Mouse (Mus musculus) ovary, postnatal 36 days (tissue): ENCODE results near the gene E330034G19Rik.
"Not testable (repeated sequence)": the region's sequence is repeated elsewhere in the genome, so short reads cannot be mapped to it uniquely, and the experiment has no call there.

Experiments
- DNase-seq: peaks from one replicate; pipeline ENCODE4 v3.0.0; 2022; ENCODE audit warnings: low spot score, mixed read lengths

The E330034G19Rik gene

DNA sequence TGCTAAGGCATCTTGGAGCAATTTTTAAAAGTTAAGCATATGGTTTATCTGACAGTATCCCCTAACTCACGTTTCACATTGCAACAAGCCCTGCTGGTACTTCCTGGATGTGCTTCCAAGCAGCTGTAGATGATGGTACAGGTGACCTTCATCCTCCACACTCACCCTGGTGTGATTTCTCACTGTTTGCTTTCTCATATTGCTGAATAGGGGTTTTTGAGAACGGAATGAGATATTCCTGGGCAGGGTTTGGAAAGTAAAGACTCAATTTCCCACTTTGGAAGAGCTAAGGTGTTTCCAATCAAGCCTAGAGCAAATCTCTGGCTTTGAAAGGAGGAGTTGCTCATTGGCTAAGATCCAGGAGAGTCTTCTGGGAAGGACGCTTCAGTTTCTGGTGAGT, at the start of gene E330034G19Rik:
Gene E330034G19Rik (plus strand): TSS at position 301 of the 400 bp plus-strand sequence.
- DNase-seq: no peak

DNA sequence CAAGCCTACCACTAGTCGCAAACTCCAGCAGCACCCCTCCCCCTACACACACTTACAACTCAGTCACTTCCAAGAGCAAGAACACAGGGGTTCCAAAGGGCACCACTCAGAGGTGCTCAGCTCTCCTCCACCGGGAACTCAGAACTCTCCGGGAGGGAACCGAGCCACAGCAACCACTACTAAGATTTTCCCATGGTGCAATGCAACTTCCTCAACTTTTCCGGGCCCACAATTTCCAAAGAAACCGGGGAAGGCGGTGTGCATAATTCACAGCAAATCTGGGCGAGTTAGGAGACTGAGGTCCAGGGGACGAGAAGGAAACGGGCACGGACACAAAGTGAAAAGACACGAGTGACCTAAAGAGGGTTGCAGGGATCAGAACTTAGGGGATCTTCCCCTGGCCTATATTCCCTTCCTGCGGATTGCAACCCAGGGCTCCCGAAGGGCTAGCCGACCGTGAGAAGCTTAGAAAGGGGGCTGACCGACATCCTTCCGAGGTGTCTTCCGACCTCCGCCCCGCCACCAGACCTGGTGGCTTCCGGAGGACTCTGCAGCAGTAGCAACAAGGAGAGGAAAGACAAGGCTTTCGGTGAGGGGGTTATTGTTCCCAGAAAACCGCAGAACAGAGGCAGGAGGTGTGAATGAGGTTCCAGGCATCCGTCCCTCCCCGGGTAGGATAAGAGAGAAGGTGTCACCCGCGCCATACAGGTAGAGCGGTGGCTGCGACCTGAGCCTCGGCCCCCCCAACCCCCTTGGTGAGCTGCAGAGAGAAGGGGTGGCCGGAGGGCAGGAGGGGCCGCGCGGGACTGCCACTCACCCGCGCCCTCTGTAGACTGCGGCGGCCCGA, 48.5 kb upstream of the E330034G19Rik start:
- DNase-seq: no peak

DNA sequence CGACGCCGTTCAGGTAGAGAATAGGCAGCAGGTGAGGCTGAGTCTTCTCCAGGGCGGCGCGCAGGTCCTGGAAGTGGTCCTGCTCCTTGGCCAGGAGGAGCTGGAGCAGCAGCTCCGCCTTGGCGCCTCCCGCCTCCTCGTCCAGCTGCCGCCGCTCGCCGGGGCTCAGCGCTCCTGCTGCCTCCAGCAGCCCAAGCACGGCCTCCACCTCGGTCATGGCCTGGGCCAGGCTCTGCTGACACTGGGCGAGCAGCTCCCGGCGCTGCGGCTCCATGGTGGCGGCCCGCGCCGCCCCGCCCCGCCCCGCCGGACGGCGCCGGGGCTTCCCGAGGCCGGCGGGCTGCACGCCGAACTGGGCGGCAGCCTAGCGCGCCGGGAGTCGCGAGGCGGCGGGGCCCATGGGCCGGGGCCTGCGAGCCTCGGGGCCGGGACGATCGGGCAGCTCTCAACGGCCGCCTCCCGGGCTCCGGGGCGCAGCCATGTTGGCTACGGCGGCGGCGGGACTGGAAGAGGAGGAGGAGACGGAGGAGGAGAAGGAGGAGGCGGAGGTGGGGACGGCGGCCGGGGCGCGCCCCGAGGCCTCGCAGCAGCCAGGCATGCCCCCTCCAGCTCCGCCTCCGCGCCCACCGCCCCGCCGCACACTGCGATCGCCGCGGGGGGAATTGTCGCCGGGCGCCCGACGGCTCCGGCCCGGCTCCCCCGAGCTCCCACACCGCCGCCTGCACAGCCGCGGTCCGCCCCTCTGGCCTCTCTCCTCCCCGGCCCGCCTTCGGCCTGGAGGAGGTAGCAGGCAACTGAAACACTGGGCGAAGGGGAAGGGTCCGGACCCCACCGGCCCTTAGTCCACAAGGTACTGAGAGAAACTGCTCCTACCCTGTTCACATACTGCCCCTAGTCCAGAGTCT, 47.6 kb upstream of the E330034G19Rik start, which contains the start of gene Dlg5:
Gene Dlg5 (minus strand): TSS at position 744 of the 905 bp plus-strand sequence.
- DNase-seq: peak; percentile 79

DNA sequence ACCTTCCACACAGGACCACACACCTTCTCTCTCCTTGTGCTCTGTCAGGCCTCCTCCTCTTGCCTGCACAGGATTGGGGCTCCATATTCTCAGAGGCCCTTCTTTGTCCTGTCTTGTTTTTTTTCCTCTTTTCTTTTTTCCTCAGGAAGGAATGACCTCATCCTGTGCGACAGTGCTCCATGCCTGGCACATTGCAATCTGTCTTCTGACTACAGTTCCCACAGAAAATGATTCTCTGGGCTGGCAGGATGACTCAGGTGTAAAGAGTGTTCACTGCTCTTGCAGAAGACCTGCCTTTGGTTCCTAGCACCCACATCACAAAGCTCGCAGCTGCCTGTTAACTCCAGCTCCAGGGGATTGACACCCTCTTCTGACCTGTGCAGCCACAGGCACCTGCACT, 43.1 kb upstream of the E330034G19Rik start:
- no peak for DNase-seq

DNA sequence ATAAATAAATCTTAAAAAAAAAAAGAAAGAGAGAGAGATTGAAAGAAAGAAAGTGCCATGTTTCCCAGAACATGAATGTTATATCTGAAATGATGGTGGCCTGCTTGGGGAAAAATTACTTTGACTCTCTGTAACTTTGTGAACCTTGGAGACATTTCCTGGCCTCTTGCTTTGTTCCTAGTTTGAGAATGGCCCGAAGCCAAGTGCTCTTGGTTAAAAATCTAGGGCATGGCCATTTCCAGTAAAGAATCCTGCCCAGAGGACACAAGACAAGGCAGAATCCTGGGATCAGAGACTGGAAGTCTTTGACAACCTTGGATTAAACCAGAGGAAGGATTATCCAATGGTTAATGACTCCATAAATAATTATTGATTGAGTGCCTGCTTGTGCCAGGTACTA, 41.7 kb upstream of the E330034G19Rik start:
- DNase-seq: no peak

DNA sequence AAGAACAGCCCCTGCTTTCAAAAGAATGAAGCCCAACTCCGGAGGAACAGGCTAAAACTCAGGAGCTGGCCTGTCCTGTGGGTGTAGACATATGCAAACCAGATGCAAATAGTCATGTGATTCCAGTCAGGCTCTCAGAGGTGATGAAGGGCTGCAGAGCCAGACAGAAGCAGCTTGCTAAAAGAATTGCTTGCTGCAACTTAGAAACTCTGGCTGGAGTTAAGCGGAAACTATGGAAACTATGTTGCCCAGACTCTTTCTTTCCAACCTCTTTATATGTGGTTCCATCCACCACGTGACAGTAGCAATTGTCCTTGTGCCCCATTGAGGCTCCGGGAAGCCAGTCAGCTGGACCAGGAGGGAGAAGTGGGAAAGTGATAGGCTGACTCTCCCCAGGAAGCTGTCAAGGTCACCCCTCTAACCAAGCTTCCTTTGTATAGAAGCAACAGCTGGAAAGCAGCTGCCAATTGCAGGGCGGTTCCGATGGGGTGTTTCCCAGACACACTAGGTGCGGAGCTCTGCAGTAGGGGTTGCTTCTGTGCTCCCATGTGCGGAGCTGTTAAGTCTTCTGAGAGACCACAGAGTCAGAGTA, 39.3 kb upstream of the E330034G19Rik start:
- no peak for DNase-seq

DNA sequence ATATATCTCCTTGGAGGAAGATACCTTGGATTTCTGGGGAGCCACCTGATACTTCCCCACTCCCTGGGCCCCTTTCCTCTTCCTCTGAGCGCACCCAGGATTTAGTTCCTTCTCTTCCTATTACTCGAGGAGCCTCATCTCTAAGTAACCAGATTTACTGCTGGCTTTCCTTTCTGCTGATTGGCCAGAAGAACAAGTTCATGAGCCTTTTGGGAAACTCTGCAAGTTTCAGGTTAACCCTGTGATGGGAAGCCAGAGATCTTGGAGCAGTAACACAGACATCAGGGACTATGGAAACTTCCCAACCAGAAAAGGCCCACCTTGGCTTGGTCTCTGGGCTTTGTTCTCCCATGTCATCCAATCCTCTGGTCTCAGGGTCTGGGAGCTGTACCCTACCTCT, 37.1 kb upstream of the E330034G19Rik start:
- DNase-seq: no peak

DNA sequence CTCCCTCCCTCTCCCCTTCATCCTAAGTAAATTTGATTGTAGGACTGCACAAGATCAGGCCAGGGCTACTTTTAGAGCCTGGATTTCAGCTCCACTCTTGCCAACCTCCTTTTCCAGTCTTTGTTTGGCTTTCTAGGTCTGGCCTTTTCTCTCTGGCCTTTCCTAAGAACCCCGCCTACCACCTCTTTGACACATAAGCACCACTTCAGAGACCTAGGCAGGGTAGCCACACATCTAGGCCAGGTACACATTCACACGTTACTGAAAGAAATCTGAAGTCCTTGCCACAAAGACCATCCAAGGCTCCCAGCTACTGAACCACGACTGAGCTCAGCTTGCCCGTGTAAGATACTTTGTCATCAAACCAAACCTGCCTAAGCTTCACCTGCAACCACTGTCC, 32.6 kb upstream of the E330034G19Rik start:
- DNase-seq: no peak

DNA sequence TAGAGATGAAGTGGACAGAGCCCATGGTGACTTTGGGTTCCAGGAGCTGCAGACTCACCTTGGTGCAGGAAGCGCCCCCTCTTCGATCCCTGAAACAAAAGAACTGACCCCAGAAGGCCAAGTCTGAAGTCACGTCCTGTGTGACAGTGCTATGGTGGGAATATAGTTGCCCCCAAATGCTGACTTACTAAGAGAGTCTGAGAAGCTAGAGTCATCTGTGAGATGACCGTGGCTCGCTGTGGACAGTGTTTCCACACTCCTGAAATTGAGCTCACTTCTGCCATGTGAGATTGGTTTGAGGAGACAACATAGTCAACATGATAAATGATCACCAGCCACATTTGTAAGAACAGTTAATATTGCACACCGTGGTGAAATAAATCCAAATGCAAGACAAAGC, 30.6 kb upstream of the E330034G19Rik start:
- DNase-seq: no peak

DNA sequence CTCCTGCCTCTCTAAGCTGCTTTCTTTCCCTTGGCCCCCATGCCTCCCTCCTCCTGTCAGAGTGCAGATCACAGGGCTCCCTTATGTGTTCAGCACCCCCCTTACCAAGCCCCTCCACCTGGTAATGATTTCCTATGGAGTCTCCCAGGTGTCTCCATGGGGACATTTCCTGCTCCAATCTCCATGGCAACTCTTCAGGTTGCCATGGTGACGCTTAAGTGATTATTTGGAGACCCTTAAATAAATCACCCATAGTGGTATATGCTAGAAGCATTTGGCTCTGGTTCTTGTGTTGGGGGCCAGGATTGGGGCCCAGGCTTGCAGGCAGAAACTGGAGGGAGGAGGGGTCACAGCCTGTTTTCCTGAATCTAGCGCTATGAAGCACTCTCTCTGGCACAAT, 30.1 kb upstream of the E330034G19Rik start:
- no peak for DNase-seq

DNA sequence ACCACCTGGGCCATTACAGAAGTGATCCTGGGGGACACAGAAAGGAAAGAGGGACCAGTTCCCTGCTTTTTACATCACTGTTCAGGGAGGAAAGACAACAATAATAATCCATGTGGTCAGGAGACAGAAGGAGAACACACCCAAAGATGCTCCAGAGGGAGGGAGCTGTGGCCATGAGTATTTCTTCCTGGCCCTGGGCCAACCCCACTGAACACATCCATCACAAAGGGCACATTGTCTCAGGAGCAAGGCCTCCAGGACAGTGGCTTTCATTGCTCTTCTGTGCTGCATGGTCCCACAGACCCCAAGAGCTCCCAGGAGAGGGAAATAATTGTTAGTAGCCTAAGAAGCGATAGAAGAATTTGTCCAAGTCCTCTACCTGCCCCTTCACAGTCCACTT, 23.4 kb upstream of the E330034G19Rik start:
- DNase-seq: no peak

DNA sequence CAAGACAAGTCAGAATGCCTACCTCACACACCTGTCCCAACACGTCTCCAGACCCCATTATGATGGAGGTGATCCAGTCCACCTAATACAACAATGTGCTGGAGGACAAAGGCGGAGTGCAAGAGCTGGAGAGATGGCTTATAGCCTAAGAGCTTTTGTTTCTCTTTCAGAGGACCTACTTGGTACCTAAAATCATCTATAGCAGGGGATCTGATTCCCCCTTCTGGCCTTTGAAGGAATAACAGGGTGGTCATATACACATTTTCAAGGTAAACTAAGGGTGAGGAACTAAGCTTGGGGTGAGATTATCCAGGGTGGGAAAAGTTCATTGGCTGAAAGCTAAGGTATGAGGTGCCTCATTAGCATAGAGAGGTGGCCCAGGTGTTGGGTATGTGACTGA, 19.4 kb upstream of the E330034G19Rik start:
- no peak for DNase-seq

DNA sequence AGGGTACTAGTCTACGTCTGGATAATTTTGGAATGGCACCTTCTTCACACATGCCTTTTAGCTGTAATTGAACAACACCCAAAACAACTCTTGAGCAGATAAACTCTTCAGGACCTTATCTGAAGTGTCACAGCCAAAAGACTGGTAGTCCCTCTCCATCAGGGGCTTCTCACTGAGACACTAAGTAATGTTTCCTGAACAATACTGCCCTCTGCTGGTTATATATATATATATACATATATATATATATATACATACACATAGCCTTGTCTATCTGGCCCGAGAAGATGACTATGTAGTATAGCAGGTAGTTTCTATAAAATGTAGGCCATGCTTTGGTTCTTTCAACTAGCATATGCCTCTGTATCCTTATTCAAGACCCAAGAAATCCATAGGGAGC, 17.5 kb upstream of the E330034G19Rik start:
- DNase-seq: no peak

DNA sequence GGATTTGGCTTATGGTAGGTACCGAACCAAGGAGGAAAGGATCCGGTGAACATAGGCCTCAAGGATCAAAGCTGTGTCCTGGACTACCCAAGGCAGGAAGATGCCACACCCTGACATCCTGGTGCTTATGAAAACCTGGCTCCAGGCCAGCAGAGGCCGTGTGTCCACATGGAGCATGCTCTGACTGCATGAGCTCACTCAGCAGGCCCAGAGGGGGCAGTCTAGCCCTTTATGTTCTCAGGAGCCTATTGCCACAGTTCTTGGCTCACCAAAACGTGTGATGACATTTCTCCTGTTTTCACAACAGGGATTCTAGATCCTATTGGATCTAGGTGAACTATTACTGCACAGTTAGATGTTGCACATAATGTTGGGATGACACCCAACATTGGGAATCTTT, 11.7 kb upstream of the E330034G19Rik start:
- no peak for DNase-seq

DNA sequence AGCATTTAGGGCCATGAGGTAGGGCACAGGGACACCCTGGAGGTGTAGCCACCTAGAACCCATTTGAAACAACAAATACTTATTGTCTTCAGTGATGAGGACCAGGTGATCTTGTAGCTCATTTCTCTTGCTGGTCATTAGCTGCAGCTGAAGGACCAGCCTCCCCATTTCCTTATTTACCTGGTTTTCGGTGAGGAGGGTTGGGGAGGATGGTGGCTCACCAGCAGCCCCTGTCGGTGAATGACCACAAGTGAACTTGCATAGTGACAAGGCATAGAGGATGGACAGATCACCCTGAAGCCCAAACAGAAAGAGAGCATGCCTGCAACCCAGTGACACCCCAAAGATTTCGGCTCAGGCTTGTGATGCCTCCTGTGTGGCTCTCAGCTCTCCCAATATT, 10.7 kb upstream of the E330034G19Rik start:
- DNase-seq: no peak

DNA sequence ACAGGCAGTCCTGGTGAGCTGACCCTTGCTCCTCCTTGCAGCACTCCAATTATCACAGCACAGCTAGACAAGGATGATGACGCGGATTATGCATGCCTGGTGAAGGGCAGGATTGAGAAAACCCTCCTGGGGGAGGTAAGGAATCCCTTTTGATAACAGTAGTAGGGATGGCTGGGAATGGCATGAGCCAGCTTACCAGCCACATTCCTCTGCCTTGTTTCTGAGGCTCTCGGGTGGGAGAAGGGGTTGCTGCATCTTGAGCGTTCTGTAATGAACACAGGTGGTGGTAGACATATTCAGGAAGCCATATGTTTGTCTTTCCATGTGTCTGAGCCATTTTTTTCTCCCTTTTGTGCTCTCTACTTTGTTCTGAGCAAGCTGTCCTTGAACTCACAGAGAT, 6.9 kb upstream of the E330034G19Rik start:
- DNase-seq: no peak

DNA sequence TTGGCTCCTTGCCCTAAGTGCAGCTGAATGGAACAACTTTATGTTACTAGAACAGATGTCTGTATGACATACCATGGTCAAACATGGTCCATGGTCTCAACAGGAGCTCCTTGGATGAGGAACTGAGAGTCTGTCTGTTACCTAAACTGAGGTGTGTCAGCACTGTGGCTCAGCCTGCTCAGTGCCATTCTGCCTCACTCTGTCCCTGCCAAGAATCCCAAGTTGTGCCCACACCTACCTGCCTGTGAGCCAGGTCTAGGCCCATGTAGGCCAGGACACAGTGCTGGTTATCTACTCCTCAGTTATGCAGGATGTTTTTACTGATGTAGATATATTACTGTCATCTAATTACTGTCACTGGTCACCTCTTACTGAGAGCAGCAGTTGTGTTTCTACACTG, 2.3 kb upstream of the E330034G19Rik start:
- DNase-seq: no peak

DNA sequence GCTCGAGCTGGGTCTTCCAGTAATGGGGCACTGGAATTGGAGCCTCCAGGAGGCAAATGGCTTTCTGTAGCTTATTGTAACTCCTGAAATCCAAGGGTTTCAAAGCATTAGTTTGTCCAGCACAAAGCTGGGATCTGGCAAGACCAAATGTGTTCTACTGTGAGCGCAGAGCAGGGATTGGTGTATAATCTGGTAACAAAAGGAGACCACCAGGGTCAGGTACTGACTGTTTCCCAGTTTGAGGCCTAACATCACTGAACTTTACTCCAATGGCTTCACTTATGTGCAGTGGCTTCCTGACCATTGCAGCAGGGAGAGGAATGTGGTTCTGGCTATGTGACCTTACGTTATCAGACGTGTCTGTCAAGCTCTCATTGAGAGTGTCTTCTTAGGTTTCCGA, 617 bp downstream of the E330034G19Rik start:
- no peak for DNase-seq

DNA sequence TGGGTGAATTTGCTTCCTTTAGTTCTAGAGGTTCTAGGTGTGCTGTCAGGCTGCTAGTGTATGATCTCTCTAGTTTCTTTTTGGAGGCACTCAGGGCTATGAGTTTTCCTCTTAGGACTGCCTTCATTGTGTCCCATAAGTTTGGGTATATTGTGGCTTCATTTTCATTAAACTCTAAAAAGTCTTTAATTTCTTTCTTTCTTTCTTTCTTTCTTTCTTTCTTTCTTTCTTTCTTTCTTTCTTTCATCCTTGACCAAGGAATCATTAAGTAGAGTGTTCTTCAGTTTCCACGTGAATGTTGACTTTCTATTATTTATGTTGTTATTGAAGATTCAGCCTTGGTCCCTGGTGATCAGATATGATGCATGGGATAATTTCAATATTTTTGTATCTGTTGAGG, 9.1 kb downstream of the E330034G19Rik start:
- not testable (repeated sequence) for DNase-seq

DNA sequence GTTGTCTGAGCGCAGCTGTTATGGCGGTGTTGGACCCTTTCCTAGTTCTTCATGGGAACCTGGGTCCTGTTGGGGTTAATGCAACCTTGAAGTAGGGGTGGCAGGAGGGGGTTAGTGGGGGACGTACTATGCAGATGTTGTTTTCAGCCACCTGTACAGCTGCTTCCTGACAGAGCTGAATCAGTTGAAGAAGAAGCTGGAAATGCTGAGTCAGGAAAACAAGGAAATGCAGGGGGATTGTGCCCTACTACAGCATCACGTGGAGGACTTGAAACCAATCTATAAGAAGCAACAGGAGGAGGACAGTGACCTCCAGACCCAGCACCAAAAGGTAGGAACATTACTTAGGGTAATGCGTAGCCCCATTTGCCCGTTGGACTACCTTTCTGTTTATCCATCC, 13.7 kb downstream of the E330034G19Rik start:
- DNase-seq: no peak

DNA sequence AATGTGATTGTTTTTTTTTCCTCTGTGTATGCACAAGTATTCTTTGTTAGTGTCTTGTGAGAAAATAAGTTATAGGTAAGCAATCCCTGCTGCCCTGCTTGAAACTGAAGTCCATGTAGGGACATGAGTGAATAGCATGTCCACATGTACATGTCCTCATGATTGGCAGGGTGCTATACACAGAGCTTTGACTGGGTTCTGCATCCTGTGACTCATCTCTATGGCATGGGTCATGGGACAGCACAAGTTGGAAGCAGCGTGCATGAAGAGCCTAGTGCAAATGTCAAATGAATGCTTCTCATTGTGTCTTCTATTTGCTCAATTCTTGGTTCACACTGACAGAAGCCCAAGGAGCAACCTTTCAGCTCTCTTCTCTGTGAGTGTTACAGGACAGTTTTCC, 14.1 kb downstream of the E330034G19Rik start:
- no peak for DNase-seq

DNA sequence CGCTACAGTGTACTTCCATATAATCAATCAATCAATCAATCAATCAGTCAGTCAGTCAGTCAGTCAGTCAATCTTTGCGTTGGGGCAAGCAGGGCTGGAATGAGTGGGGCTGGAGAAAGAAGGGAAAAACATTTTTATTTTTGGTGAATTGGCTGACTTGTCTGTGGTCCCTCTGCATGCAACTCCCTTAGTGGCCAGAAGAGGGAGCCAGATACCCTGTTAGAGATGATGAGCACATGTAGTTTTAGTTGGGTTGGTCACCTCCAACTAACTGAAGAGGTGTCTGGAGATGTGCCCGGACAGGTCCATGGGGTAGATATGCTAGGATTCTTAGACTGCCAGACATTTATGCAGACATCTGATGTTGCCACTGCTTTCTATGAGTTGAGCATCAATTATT, 18.1 kb downstream of the E330034G19Rik start:
- DNase-seq: peak; percentile 41

DNA sequence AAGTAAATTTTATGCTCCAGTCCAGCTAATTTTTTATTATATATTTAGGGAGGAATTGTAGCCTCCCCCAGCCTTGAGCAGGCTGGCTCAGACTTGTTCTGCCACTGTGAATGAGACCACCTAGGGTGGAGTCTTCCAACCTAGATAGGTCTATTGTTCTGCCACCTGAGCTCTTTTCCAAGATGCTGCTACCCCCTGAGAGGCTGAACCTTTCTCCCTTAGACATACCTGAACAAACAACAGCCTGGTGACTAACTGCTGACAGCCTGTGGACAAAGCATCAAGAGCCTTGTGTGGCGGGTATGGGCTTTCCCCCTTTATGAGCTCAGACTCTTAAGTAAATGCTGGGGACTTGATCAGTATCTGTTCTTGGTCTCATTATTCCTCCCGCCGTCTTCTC, 54.0 kb downstream of the E330034G19Rik start:
- DNase-seq: not testable (repeated sequence)
